In genomic region chr2:158556225-158556624, GRCm38 (mm10) we compare ENCODE assay signal across 8 mouse cellular contexts. TPM values are rescaled to one million over a fixed set of nuclear protein-coding genes. Genes with fewer than 3 reads are reported as not detected.
DNase-seq lines count a peak whose midpoint lies in the region; ATAC-seq lines count a peak whose summit lies in the region.

No protein-coding gene starts in this region.

- no peaks in the 10 kb centered on the region for H3K9me3 ChIP-seq in hindbrain, embryonic 14.5 days (ENCODE audit: control insufficient read depth, low read length)

- peak overlapping the region; percentile 22 for H3K27ac ChIP-seq in hindbrain, embryonic 14.5 days

- under 1% methylated on average over 20 of the region's 20 CpGs for WGBS in hindbrain, embryonic 14.5 days

- H3K4me3 ChIP-seq in hindbrain, embryonic 14.5 days (replicated peaks; ENCODE audit: low read length) = peak overlapping the region; percentile 23

- peak; percentile 70 for DNase-seq in NIH3T3 (ENCODE audit: low read depth)
- peak; percentile 61 for DNase-seq in cerebellum, adult 9-11 months
- peak; percentile 52 to 80 for DNase-seq in frontal cortex, postnatal 14 days (ENCODE audit: low spot score in 2 of 2)
- DNase-seq in hindbrain, embryonic 14.5 days (ENCODE audit: low spot score) = peak; percentile 87
- peak; percentile 78 to 89 for DNase-seq in layer of hippocampus, postnatal 25 days (ENCODE audit: extremely low spot score in 1 of 2, low spot score in 1 of 2)
- DNase-seq in lung, postnatal 25 days (ENCODE audit: low spot score) = peak; percentile 60
- peak; percentile 67 for DNase-seq in retina, postnatal 7 days (ENCODE audit: low read depth, low spot score)
- DNase-seq in urinary bladder, adult 2 months (ENCODE audit: low spot score) = peak; percentile 49

- no peaks in the 10 kb centered on the region for H3K36me3 ChIP-seq in hindbrain, embryonic 14.5 days (replicated peaks; ENCODE audit: control insufficient read depth, insufficient read depth)

- peaks cover 29% of the 10 kb centered on the region for H3K4me1 ChIP-seq in hindbrain, embryonic 14.5 days (replicated peaks; ENCODE audit: control insufficient read depth, insufficient read depth, low read length)

- peak overlapping the region; percentile 53 for H3K4me2 ChIP-seq in hindbrain, embryonic 14.5 days (replicated peaks)

- H3K27me3 ChIP-seq in hindbrain, embryonic 14.5 days (ENCODE audit: control insufficient read depth, insufficient read depth, low read length) = peaks cover 17% of the 10 kb centered on the region; the same call in 1 of the 2 replicates

- H3K9ac ChIP-seq in hindbrain, embryonic 14.5 days = peak overlapping the region; percentile 44

- ATAC-seq in hindbrain, embryonic 14.5 days (ENCODE audit: low FRiP score) = peak; percentile 15; the same call in 1 of the 2 replicates

RNA-seq across cellular contexts. Expression of gene Arhgap40, which starts 43.6 kb away (rescaled TPM):
- polyA plus RNA-seq in hindbrain, embryonic 14.5 days (2014; fragmentation: Nextera tagmentation; extraction: Ambion mirVana) = 1.5 TPM in 2 replicates
- total RNA-seq in layer of hippocampus, postnatal 25 days (2021) = not detected
- 30.7 and 38.4 TPM in 2 replicates for polyA plus RNA-seq in urinary bladder, adult 2 months (2012; rRNA removed)

RNA-seq across cellular contexts. Expression of gene Adig, which starts 53.8 kb away (rescaled TPM):
- polyA plus RNA-seq in hindbrain, embryonic 14.5 days (2014; fragmentation: Nextera tagmentation; extraction: Ambion mirVana) = not detected in 2 replicates
- not detected for total RNA-seq in layer of hippocampus, postnatal 25 days (2021)
- polyA plus RNA-seq in urinary bladder, adult 2 months (2012; rRNA removed) = 4.7 and 9.4 TPM in 2 replicates

RNA-seq across cellular contexts. Expression of gene Slc32a1, which starts 54.3 kb away (rescaled TPM):
- 8.7 and 11.5 TPM in 2 replicates for polyA plus RNA-seq in hindbrain, embryonic 14.5 days (2014; fragmentation: Nextera tagmentation; extraction: Ambion mirVana)
- 10 to 100 TPM; 68.3 to 77.6 TPM for total RNA-seq in layer of hippocampus, postnatal 25 days (2021)
- not detected in 2 replicates for polyA plus RNA-seq in urinary bladder, adult 2 months (2012; rRNA removed)

Comparison
In these comparisons a context has a peak if more than half of its experiments do, and no peak if none do; other contexts are left out.
1. Peak in every context shown above with its lines: DNase-seq, ATAC-seq, H3K4me3 ChIP-seq and H3K27ac ChIP-seq.
2. RNA of gene Arhgap40, which starts 43.6 kb away (polyA plus RNA-seq): 30.7 to 38.4 TPM in urinary bladder, adult 2 months; 1.5 TPM in hindbrain, embryonic 14.5 days; every median in the first group is over 10 times any median in the second.